Mouse (Mus musculus) hindbrain, embryonic 11.5 days (tissue): Measurements from ENCODE around the gene Plekhg5. TPM values are rescaled to one million over a fixed set of nuclear protein-coding genes. Genes with fewer than 3 reads are reported as not detected.
A peak's percentile ranks its signal among the peaks of the same experiment; 100 is the strongest.

Source experiments
- ATAC-seq: fragments of 200-750 bp; cut with Nextera tagmentation; 2 replicates; pipeline ENCODE4 v1.8.0; 2017; ENCODE audit warnings: mild to moderate bottlenecking, moderate TSS enrichment, moderate library complexity; ENCODE audit not compliant: low FRiP score
- DNase-seq: peaks from one replicate; pipeline ENCODE4 v3.0.0-alpha.2; 2015; ENCODE audit warnings: low spot score
- H3K27ac ChIP-seq: fragments of 300-500 bp; sonication (generic); 2 replicates; pipeline ENCODE4 v1.5.1; 2014; ENCODE audit warnings: mild to moderate bottlenecking, low read depth, low read length
- H3K27me3 ChIP-seq: fragments of 300-500 bp; sonication (generic); 2 replicates; pipeline ENCODE4 v1.6.1; 2014; ENCODE audit warnings: mild to moderate bottlenecking, low read length, moderate library complexity, mixed read lengths; ENCODE audit not compliant: control insufficient read depth, insufficient read depth
- H3K36me3 ChIP-seq: fragments of 300-500 bp; sonication (generic); 2 replicates; pipeline ENCODE4 v1.6.1; 2014; ENCODE audit warnings: mild to moderate bottlenecking, low read length, moderate library complexity, mixed read lengths; ENCODE audit not compliant: control insufficient read depth, insufficient read depth
- H3K4me1 ChIP-seq: fragments of 300-500 bp; sonication (generic); replicated peaks from 2 replicates; pipeline ENCODE4 v1.6.1; 2014; ENCODE audit warnings: low read length, mixed read lengths; ENCODE audit not compliant: control insufficient read depth, insufficient read depth
- H3K4me2 ChIP-seq: fragments of 300-500 bp; sonication (generic); replicated peaks from 2 replicates; pipeline ENCODE4 v1.6.1; 2014; ENCODE audit warnings: mild to moderate bottlenecking, low read depth, low read length
- H3K4me3 ChIP-seq: fragments of 300-500 bp; sonication (generic); 2 replicates; pipeline ENCODE4 v1.5.1; 2014; ENCODE audit warnings: low read depth, low read length
- H3K9ac ChIP-seq: fragments of 300-500 bp; sonication (generic); 2 replicates; pipeline ENCODE4 v1.6.1; 2014; ENCODE audit warnings: low read depth, low read length
- H3K9me3 ChIP-seq: fragments of 300-500 bp; sonication (generic); 2 replicates; pipeline ENCODE4 v1.6.1; 2016; ENCODE audit warnings: low read length; ENCODE audit not compliant: control insufficient read depth
- WGBS: fragments of 180-500 bp; shearing (Covaris S2); extraction: QIAGEN DNeasy Blood & Tissue Kit; methylation state at CpG from one replicate; pipeline ENCODE4 v1.1.7; 2014; 5-methylcytosine and 5-hydroxymethylcytosine counted together
- polyA plus RNA-seq: library from polyadenylated mRNA; unstranded; fragments of >200 nt; fragmentation: Nextera tagmentation; extraction: Ambion mirVana; gene quantifications from 2 replicates; pipeline ENCODE4 v1.2.1, GENCODE M21; 2014

The Plekhg5 gene
- polyA plus RNA-seq, 1 experiment from 2014 or later = 4.6 TPM

DNA sequence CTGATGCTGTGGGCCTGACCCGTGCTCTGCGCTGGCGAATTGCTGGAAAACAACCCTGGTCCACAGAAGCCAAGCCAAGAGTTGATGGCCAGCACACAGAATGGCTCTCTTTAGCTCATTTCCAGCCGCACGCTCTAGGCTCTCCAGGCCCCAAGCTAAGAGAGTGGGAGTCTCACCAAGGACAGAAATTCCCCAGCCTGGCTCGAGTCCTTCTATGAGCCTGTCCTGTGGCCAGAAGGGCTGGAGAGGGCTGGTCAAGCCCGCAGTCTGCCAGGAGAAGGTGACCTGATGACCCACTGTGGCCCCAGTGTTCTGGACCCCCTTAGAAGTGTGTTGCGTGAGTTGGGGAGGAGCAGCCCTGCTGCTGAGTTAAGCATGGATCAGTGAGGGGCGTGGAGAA, 4.9 kb downstream of the Plekhg5 start:
- no peaks in the 10 kb centered on the region for H3K36me3 ChIP-seq
- no peak overlapping the region for H3K4me2 ChIP-seq
- H3K4me1 ChIP-seq = no peaks in the 10 kb centered on the region
- ATAC-seq (no peak), DNase-seq (no peak)
- H3K9me3 ChIP-seq = no peaks in the 10 kb centered on the region
- no peak overlapping the region for H3K9ac ChIP-seq
- no peaks in the 10 kb centered on the region for H3K27me3 ChIP-seq
- WGBS = 93% methylated on average over 9 of the region's 9 CpGs
- no peak overlapping the region for H3K27ac ChIP-seq
- H3K4me3 ChIP-seq = no peak overlapping the region

DNA sequence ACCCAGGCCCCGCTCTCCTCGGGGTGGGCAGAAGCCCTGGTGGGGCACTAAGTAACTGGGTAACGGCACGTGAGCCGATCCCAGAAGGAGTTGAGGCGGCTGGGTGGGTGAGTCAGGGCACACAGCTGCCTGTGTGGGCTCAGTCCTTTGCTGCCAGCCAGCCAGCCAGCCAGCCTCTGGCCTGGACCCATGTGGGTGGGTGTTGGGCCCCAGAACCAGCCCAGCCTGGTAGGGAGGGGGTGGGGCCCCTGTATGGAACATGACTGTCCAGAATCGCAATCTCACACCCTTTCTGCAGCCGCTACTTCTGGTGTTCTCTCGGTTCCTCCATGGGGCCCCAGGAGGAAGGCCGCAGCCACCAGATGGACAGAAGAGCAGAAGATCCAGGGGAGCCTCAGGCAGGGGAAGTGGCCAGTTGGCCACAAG, 5.8 kb downstream of the Plekhg5 start:
- no peak overlapping the region for H3K27ac ChIP-seq

DNA sequence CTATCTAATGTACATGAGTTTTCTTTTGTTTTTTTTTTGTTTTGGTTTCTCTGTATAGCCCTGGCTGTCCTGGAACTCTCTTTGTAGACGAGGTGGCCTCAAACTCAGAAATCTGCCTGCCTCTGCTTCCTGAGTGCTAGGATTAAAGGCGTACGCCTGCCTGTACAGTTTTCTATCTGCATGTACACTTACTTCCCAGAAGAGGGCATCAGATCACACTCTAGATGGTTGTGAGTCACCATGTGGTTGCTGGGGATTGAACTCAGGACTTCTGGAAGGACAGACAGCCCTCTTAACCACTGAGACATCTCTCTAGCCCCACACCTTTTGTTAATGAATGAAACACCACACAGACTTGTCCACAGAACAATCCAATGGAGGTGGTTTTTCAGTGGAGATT, 7.0 kb downstream of the Plekhg5 start:
- H3K4me1 ChIP-seq = no peaks in the 10 kb centered on the region
- no peak overlapping the region for H3K4me2 ChIP-seq
- no peak overlapping the region for H3K27ac ChIP-seq
- 93% methylated on average over 3 of the region's 3 CpGs for WGBS
- no peaks in the 10 kb centered on the region for H3K9me3 ChIP-seq
- H3K9ac ChIP-seq = no peak overlapping the region
- no peaks in the 10 kb centered on the region for H3K36me3 ChIP-seq
- no peaks in the 10 kb centered on the region for H3K27me3 ChIP-seq
- no peak for DNase-seq
- H3K4me3 ChIP-seq = no peak overlapping the region
- no peak for ATAC-seq

More for the DNA sequence above, 5.8 kb downstream of the Plekhg5 start:
- H3K4me1 ChIP-seq = no peaks in the 10 kb centered on the region
- DNase-seq (no peak), ATAC-seq (no peak)
- no peak overlapping the region for H3K9ac ChIP-seq
- H3K4me2 ChIP-seq = no peak overlapping the region
- 90% methylated on average over 10 of the region's 10 CpGs for WGBS
- no peaks in the 10 kb centered on the region for H3K9me3 ChIP-seq
- H3K4me3 ChIP-seq = no peak overlapping the region
- no peaks in the 10 kb centered on the region for H3K27me3 ChIP-seq
- no peaks in the 10 kb centered on the region for H3K36me3 ChIP-seq

DNA sequence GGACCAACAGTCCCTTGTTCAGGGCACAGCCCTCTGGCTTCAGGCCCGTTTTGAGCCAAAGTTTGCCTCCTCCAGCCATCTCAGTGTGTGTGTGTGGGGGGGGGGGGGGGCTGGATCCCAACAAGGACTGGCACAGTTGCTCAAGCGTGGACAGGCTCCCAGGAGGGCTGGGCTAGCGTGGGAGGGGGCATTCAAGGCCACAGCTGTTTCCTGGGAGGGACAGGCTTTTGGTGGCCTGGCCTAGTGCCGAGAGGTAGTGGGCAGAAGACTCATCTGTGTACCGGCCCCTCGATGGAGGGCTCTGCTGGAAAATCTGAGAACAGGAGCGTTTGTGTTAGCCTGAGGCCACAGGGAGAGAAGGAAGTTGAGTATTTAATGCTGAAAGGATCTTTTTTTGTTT, 7.6 kb downstream of the Plekhg5 start:
- H3K27ac ChIP-seq = no peak overlapping the region
- no peak overlapping the region for H3K4me3 ChIP-seq
- no peaks in the 10 kb centered on the region for H3K36me3 ChIP-seq
- DNase-seq (no peak), ATAC-seq (no peak)
- no peaks in the 10 kb centered on the region for H3K9me3 ChIP-seq
- H3K27me3 ChIP-seq = no peaks in the 10 kb centered on the region
- no peaks in the 10 kb centered on the region for H3K4me1 ChIP-seq
- WGBS = 69% methylated on average over 7 of the region's 7 CpGs
- no peak overlapping the region for H3K4me2 ChIP-seq
- no peak overlapping the region for H3K9ac ChIP-seq

DNA sequence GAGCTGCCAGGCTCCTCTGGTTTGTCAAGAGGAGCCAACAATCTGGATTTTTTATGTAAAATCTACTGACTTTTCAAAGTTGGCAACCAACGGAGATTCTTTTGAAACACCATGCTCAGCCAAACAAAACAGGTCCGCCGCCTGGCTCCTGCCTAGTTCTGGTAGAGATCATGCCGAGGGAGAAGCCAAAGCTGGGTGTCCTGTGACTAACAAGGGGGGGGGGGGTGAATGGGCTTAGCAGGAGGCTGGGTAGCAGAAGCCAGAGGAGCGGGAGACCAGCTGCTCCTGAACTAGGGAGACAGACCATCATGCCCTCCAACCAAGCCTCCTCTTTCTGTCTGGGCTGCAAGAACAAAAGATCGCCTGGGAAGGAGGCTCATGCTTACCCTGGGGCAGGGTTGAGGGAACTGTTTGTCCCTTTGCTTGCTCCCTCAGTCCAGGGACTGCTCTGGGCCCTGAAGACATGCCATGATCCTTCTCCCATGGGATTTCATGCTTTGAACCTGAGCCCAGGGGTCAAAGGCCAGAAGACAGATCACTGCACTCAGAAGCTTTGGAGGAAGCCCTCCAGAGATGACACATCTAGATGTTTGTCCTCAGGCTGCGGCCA, 11.4 kb downstream of the Plekhg5 start:
- 62% methylated on average over 7 of the region's 7 CpGs for WGBS

DNA sequence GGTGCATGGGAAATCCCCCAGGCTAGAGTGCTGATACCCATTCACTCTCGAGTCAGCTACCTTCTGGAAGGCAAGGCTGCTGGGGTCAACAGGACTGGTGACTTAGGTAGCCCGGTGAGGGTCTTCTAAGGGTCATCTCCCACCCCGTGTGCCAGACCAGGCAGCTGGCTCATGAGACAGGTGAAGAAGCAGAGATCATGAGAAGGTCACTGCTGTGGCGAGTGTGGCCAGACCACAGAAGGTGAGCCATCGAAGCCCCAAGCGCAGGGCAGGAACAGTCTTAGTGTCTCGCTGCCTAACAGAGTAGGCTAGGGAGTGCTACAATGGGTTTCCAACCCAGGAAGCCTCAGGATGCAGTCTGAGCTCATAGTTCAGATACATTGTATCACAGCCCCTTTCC, 12.3 kb downstream of the Plekhg5 start:
- Histone ChIP-seq H3K9ac (no peak overlapping the region), H3K9me3 (no peaks in the 10 kb centered on the region), H3K4me2 (no peak overlapping the region), H3K27me3 (no peaks in the 10 kb centered on the region), H3K4me1 (peaks cover 12% of the 10 kb centered on the region; the same call in 1 of the 2 replicates), H3K27ac (no peak overlapping the region), H3K36me3 (no peaks in the 10 kb centered on the region), H3K4me3 (no peak overlapping the region)
- 93% methylated on average over 7 of the region's 7 CpGs for WGBS
- ATAC-seq (no peak), DNase-seq (no peak)

More for the DNA sequence above, 11.4 kb downstream of the Plekhg5 start:
- Histone ChIP-seq H3K4me2 (no peak overlapping the region), H3K36me3 (no peaks in the 10 kb centered on the region), H3K27ac (no peak overlapping the region), H3K9me3 (no peaks in the 10 kb centered on the region), H3K4me3 (no peak overlapping the region), H3K4me1 (peaks cover 12% of the 10 kb centered on the region; the same call in 1 of the 2 replicates), H3K9ac (no peak overlapping the region), H3K27me3 (no peaks in the 10 kb centered on the region)
- ATAC-seq (no peak), DNase-seq (no peak)

DNA sequence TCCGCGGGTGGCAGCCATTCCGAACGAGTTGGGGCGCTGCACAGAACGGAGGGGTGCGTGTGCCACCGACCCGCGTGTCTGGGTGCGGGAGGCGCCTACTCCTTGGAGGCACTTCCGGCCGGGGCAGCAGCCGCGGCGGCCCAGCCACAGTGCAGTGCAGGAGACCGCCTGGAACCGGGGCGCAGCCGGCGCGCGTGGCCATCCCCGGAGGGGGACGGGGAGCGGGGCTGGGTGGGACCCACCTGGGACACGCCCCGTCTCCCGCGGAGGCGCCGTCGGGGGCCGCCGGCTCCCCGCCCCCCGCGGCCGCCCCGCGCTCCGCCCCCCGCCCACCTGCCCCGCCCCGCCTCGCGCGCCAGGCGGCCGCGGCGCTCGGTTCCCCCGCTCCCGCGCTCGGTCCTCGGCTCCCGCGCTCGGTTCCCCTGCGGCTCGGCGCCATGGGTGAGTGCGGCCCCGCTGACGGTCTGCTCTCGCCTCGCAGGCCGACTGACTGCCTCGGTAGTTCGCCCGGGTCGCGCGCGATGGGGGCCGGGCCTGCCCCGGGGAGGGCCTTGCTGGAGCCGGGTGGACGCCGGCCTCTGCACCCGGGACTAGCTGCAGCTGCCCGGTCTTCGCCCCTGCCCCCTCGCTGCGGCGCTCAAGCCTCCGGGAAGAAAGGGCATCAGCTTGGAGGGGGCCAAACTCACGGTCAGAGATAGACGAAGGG, 14.4 kb downstream of the Plekhg5 start:
- peak overlapping the region; percentile 89 for H3K9ac ChIP-seq
- no peak overlapping the region for H3K27ac ChIP-seq
- ATAC-seq (peak; percentile 81), DNase-seq (peak; percentile 68)
- peak overlapping the region; percentile 91 for H3K4me2 ChIP-seq
- peaks cover 12% of the 10 kb centered on the region; the same call in 1 of the 2 replicates for H3K4me1 ChIP-seq
- H3K4me3 ChIP-seq = peak overlapping the region; percentile 68
- H3K36me3 ChIP-seq = no peaks in the 10 kb centered on the region
- no peaks in the 10 kb centered on the region for H3K9me3 ChIP-seq
- under 1% methylated on average over 58 of the region's 92 CpGs for WGBS
- no peaks in the 10 kb centered on the region for H3K27me3 ChIP-seq

DNA sequence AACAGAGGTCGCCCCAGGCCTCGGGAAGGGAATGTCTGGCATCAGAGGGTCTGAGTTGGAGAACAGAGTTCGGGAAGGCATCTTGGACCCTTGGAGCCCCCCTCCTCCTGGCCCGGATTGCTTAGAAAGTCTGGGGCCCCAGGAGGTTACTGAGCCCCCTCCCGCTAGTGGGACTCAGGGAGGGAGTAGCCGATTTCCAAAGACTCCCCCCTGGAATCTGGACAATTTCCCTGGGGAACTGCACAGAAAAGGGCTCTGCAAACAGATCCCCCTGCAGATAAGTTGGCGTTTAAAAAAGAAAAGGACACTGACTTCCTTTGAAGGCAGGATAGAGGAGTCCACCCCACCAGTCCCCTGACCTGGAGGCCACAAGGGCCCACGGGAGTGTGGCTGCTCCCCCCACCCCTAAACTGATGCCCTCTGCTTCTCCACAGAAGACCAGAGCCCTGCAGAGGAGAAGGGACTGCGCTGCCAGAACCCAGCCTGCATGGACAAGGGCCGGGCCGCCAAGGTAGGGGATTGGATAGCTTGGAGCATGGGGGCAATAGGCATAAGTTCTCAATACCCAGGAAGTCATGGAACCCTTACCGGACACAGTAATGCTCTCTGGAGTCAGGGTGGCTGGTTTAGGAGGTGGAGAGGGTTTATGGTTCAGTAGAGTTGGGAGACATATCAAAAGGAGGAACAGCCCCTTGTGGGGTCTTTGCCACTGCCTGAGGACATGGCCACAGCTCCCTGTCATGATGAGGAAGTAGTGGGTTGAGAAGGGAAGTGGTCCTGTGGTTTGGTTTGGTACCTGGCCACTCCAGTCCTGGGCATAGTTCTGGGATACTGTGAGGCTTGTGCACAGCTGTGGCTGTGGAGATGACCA, 15.1 kb downstream of the Plekhg5 start:
- ATAC-seq = peak; percentile 20; the same call in 1 of the 2 replicates
- Histone ChIP-seq H3K9me3 (no peaks in the 10 kb centered on the region), H3K27me3 (no peaks in the 10 kb centered on the region), H3K4me3 (peak overlapping the region; percentile 68), H3K27ac (no peak overlapping the region), H3K9ac (peak overlapping the region; percentile 89), H3K4me2 (peak overlapping the region; percentile 91), H3K36me3 (no peaks in the 10 kb centered on the region), H3K4me1 (peaks cover 12% of the 10 kb centered on the region; the same call in 1 of the 2 replicates)
- 5% methylated on average over 12 of the region's 12 CpGs for WGBS
- DNase-seq = peak; percentile 40
